ENCODE assay signal across 29 mouse cellular contexts in the genomic region with DNA sequence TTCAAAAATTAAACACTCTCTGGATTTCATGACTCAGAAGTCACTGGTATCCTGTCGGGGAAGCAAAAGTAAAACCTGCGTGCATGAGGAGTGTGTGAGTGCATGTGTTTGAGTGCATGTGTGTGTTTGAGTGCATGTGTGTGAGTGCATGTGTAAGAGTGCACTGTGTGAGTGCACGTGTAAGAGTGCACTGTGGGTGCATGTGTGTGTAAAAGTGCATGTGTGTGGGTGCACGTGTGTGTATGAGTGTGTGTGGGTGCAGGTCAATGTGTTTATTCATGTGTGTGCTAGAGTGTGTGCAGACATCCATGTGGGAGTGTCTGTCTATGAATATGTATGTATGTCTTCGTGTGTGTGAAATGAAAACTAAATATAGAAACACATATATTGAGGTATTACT.
"Had no signal": no experiment of that assay in that cellular context is flagged by ENCODE, and none has a peak within 500 bp of the region (broad histone marks: within the 10 kb centered on the region; RNA-seq: fewer than 3 reads in every experiment).

No protein-coding gene starts in this region.

- H3K4me1 ChIP-seq: limb, embryonic 10.5 days; limb, embryonic 13.5 days; limb, embryonic 15.5 days; liver, embryonic 12.5 days; liver, embryonic 13.5 days; liver, embryonic 15.5 days; lung, embryonic 15.5 days; midbrain, embryonic 10.5 days; midbrain, embryonic 12.5 days; midbrain, embryonic 13.5 days; midbrain, embryonic 15.5 days had no signal

- DNase-seq: left cerebral cortex, postnatal 4 days; liver; liver, embryonic 13.5 days; liver, postnatal 0 days; lung, adult 18-20 months; lung, adult 2 months; lung, embryonic 14.5 days; lung, postnatal 10 days; lung, postnatal 14 days; lung, postnatal 36 days; lung, postnatal 4 days; midbrain, embryonic 14.5 days had no signal

- H3K9me3 ChIP-seq: limb, embryonic 10.5 days; limb, embryonic 12.5 days; limb, embryonic 13.5 days; limb, embryonic 15.5 days; liver, embryonic 12.5 days; liver, embryonic 13.5 days; liver, embryonic 15.5 days; lung, embryonic 15.5 days; midbrain, embryonic 10.5 days; midbrain, embryonic 12.5 days; midbrain, embryonic 13.5 days; midbrain, embryonic 15.5 days had no signal

- H3K36me3 ChIP-seq: lung, embryonic 15.5 days; midbrain, embryonic 12.5 days; midbrain, embryonic 15.5 days had no signal

- H3K27ac ChIP-seq: left cerebral cortex, adult 2 months; limb, embryonic 10.5 days; limb, embryonic 12.5 days; limb, embryonic 13.5 days; limb, embryonic 15.5 days; liver, embryonic 12.5 days; liver, embryonic 13.5 days; liver, embryonic 14.5 days; liver, embryonic 15.5 days; lung, embryonic 15.5 days; macrophage; midbrain, embryonic 10.5 days; midbrain, embryonic 12.5 days; midbrain, embryonic 13.5 days; midbrain, embryonic 15.5 days had no signal

- ATAC-seq: liver, embryonic 12.5 days; liver, postnatal 0 days; lung, postnatal 0 days; midbrain, embryonic 13.5 days; midbrain, embryonic 15.5 days; midbrain, embryonic 16.5 days had no signal

- H3K4me3 ChIP-seq: left cerebral cortex, adult 2 months; limb, embryonic 10.5 days; limb, embryonic 12.5 days; limb, embryonic 13.5 days; limb, embryonic 15.5 days; liver, embryonic 12.5 days; liver, embryonic 13.5 days; liver, embryonic 15.5 days; lung, embryonic 15.5 days; midbrain, embryonic 10.5 days; midbrain, embryonic 12.5 days; midbrain, embryonic 13.5 days; midbrain, embryonic 15.5 days; myocyte had no signal

- H3K9ac ChIP-seq: limb, embryonic 12.5 days; limb, embryonic 13.5 days; limb, embryonic 15.5 days; liver, embryonic 12.5 days; liver, embryonic 13.5 days; liver, embryonic 14.5 days; liver, embryonic 15.5 days; liver, postnatal 0 days; lung, embryonic 14.5 days; lung, embryonic 15.5 days; midbrain, embryonic 12.5 days; midbrain, embryonic 13.5 days; midbrain, embryonic 15.5 days had no signal

- H3K27me3 ChIP-seq: limb, embryonic 12.5 days; limb, embryonic 13.5 days; limb, embryonic 15.5 days; liver, embryonic 12.5 days; liver, embryonic 13.5 days; liver, embryonic 15.5 days; lung, embryonic 15.5 days; midbrain, embryonic 12.5 days; midbrain, embryonic 13.5 days; midbrain, embryonic 15.5 days had no signal
